Mouse (Mus musculus) CD8-positive naive resting alpha-beta T cell, adult 2 months (primary cell): ENCODE measurements around the gene Men1.

Experiments
- DNase-seq, 2 experiments: peaks; one replicate each; pipeline ENCODE4 v3.0.0; 2022; ENCODE audit warnings: low read depth in 2 of 2, low spot score in 2 of 2

Gene Men1

DNA sequence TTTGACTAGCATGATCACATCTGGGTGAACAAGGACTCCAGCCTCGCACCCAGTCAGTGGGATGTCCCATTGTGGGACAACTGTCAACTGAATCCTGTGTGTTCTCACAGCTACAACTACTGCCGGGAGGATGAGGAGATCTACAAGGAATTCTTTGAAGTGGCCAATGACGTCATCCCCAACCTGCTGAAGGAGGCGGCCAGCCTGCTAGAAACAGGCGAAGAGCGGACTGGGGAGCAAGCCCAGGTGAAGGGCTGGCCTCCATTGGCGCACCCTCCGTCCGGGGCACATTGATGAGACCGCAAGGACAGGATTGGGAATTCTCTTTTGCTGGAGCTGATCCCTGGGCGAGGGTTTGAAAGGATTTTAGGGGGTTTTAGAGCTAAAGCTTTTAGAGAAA is 3.9 kb downstream of the Men1 start:
- DNase-seq = no peak

DNA sequence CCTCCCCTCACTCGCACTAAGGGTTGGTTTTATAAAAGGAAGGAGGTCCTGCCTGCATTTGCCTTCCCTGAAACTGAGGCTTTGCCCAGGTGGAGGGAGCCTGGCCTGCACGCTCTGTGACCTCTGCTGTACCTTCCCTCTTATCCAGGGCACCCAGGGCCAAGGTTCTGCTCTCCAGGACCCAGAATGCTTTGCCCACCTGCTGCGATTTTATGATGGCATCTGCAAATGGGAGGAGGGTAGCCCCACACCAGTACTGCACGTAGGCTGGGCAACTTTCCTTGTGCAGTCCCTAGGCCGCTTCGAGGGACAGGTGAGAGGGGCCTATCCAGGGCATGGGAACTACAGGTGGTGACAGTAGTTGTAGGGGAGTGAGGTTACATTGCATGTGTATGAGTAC is 4.4 kb downstream of the Men1 start:
- DNase-seq = no peak

GRCm38 (mm10) chr19:6339890-6340504 is 5.2 kb downstream of the Men1 start:
- DNase-seq = peak; percentile 71 to 84

DNA sequence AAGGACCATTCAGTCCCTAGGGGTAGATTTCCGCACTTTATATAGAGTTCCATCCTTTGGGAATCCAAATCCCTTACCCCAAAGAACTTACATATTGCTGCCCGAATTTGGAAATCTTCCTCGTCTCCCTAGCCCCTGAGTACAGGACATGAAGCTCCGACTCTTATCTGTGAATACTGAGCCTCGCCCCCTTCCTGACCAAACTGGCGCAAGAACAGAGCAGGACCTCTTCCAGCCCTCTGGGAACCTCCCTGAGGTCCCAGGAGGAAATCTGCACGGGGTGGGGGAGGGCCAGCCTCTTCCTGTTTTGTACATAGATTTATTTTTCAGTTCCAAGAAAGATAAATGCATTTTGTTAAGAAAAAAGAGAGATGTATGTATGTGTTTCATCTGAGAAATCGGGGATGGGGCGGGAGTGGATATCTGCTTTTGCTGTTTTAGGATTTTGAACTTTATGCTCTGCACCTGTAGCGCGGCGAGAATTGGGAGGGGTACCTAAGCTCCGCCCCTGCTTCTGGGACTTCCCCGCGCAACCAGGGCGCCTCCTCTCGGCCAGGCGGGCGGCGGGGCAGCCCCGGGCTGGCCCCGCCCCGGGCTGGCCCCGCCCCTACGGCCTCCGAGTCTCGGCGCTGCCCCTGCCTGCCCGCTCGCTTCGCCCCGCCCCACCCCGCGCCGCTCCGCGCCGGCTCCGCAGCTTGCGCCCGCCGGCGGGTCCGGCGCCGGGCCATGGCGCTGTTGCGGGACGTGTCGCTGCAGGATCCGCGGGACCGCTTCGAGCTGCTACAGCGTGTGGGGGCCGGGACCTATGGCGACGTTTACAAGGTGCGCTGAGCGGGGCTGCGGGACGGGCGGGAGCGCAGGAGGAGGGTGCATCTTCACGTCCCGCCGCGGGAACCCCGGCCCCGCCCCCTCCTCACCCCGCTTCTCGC is 6.0 kb downstream of the Men1 start, which contains the start of gene Map4k2:
Gene Map4k2, plus strand, starts transcription at position 612 of the 929 bp plus-strand sequence.
- DNase-seq = peak; percentile 81 to 85

- DNase-seq = peak in 1 of 2 experiments; percentile 35
Measured at GRCm38 (mm10) chr19:6341453-6342077, 6.8 kb downstream of the Men1 start.

DNA sequence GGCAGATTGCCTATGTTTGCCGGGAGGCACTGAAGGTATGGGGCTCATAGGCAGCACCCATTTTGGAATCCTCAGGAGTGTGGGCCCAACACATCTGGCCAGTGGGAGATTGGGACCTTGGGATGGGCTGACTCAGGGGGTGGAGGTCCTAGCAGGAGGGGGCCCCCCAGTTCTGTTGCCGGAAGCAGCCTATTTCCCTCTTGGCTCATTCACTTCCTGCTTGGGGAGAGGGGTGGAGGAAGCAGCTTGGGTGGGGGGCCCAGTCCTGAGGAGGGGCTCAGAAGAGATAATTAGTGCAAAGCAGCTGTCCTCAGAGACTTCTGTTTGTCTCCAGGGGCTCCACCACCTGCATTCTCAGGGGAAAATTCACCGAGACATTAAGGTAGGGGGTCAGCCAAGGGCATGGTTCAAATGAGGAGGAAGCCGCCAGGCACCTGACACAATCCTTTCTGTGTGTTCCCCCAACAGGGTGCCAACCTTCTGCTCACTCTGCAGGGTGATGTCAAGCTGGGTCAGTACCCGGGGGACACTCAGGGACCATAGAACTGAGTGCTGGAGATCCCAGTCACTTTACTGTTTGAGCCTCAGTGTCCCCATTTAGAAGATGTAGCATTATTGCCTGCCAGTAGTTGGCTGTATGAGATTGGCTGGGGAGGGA is 7.6 kb downstream of the Men1 start:
- DNase-seq = no peak

GRCm38 (mm10) chr19:6343066-6343925 is 8.5 kb downstream of the Men1 start:
- DNase-seq = no peak

- no peak for DNase-seq
Measured at GRCm38 (mm10) chr19:6343996-6344395, 9.2 kb downstream of the Men1 start.

GRCm38 (mm10) chr19:6346023-6346422 is 11.2 kb downstream of the Men1 start:
- no peak for DNase-seq

DNA sequence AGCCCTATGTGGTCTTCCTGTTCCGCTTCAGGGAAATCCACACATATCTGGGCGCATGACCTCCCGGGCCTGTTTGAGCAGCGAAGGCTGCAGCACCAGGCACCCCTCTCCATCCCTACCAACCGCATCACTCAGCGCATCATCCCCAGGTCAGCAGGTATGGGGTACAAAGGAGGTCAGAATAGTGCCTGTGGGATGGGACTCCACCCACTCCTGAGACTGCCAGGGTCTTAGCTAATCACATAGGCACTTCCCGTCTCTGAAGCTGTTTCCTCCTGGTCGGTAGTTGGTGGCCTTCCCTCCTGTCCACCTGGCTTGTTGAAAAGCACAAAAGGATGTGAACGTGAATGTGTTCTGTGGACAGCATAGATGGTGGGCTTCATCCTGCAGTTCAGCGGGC is 11.9 kb downstream of the Men1 start:
- DNase-seq = no peak

DNA sequence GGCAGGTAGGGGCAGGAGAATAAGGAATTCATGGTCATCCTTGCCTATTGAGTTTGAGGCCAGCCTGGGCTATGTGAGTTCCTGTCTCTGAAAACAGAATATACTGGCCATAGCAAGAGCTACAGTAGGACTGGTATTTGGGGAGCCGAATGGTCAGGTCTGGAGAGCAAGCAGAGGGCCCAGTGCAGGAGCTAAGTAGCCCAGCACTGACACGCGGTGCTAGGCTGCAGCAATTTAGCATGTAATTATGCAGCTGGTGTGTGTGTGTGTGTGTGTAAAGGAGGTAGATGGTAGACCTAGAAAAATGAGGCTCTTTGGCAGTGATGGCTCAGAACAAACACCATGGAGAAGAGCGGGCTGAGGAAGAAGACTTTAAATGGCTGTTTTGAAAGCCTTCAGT is 12.8 kb downstream of the Men1 start:
- DNase-seq = no peak

- DNase-seq = no peak
Measured at GRCm38 (mm10) chr19:6348717-6349116, 13.9 kb downstream of the Men1 start.

DNA sequence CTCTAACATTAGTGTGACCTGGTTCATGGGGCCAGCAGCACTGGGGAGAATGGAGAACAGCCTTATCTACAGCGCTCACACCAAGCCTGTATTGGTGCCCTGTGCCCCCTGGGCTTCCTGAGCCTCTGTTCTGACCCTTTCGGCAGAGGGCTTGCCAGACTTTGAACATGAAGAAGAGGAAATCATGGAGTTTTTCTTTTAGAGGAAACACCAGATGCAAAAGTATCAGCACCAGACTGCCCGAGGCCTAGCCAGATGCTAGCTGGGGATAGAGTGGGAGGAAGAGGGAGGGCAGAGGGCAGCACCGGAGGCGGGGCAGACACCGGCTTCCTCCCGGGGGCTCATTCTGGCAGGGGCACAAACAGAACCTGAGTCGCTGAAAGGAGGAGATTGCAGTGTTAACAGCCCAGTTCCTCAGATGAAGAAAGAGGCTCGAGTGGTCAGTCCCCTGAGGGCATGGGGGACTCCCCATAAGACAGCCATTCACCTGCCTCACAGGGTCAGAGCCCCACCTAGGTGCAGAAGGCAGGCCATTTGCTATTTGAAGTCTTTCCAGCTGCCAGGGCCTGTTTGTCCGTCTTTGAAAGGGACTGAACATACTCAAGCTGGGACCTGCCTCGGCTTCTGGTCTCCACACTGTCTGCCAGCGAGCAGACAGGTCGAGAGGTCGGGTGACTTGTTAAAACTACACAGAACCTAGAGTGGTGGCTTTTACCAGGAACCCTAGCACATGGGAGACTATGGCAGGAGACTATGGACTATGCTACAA is 14.6 kb downstream of the Men1 start:
- no peak for DNase-seq

DNA sequence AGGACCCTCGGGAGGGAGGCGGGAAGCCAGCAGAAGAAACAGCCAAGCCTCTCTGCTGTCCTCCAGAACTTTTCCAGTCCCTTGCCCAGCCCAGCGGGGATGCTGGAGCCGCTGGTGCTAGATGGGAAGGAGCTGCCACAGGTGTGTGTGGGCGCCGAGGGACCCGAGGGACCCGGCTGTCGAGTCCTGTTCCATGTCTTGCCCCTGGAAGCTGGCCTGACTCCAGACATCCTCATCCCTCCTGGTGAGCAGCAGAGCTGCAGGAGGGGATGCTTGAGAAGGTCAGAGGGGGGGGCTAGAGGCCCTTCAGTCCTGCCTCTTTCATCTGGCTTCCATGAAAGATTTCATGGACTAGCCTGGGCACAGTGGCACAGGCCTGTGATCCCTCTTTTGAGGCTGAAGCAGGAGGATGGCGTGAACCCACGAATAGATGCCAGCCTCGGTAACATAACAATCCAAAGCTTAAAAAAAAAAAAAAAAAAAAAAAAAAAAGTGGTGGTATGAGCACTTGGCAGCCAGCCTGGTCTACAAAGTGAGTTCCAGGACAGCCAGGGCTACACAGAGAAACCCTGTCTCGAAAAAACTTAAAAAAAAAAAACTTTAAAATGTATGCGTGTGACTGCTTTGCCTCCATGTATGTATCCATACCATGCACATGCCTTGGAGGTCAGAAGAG is 16.8 kb downstream of the Men1 start:
- no peak for DNase-seq

GRCm38 (mm10) chr19:6352107-6352505 is 17.3 kb downstream of the Men1 start:
- no peak for DNase-seq

GRCm38 (mm10) chr19:6354030-6354429 is 19.3 kb downstream of the Men1 start:
- DNase-seq = no peak

DNA sequence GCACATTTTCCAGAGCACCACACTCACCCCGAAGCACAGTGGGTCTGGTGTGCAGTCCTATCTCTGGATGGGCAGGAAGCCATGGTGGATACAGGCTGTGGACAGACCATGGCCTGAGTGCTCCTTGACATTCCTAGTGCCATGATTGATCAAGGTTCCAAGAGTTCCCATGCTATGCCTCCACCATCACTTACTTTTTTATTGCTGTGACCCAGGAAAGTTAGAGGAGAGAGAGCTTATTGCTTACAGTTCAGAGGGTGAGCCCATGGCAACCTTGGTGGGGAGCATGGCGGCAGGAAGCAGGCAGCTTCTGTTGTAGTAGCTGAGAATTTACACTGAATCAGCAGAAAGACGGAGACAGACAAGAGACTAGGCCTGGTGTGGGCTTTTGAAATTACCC is 26.5 kb downstream of the Men1 start:
- DNase-seq = no peak

DNA sequence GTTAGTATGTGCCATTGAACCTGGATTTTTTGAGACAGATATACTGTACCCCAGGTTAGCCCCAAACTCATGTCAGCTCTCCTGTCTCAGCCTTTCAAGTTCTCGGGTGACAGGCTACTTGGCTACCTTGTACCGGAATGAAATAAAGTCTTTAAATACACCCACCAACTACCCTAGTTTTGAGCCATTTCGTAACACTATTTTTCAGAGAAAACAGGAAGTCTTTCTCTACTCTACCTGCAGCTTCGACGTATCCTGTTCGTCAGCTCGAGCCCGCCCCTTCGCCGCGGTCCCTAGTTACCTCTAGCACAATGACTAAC is 28.3 kb downstream of the Men1 start:
- no peak for DNase-seq
